Mouse (Mus musculus): ENCODE measurements around the gene Arhgef40. TPM values are rescaled to one million over a fixed set of nuclear protein-coding genes. Genes with fewer than 3 reads are reported as not detected.
A peak's percentile ranks its signal among the peaks of the same experiment; 100 is the strongest.
"Not testable (repeated sequence)": the region's sequence is repeated elsewhere in the genome, so short reads cannot be mapped to it uniquely, and the experiment has no call there.

Gene Arhgef40
- total RNA-seq, 2 experiments from 2014 or later, result 40.7 to 55.7 TPM

DNA sequence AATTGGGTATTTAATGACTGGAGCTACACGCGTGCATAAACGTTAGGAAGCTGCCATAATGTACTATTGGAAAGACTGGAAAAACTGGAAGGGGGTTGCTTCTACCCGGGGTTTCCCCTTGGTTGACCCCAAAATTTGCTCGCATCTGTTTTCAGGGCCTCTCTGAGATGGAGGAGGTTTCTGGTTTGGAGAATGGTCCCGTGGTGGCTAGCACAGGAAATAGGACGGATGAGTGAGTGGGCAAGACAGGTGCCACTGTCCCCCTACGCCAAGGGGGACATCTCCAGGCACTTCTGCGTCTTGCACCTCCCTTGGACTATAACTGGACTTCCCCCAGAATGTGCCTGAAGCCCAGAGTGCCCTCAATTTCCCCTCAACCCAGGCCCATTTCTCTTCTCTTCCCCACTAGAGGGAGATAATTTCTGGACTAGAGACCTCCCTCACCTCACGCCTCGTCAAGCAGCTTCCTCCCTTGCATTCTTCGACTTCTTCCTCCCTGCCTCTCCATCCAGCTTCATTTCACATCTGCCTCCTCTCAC, 34.6 kb downstream of the Arhgef40 start:
- no peak for DNase-seq

- peak; percentile 95 for DNase-seq
Measured at GRCm38 (mm10) chr14:52019590-52020340, 35.2 kb downstream of the Arhgef40 start.

- peak; percentile 52 for DNase-seq
Measured at GRCm38 (mm10) chr14:52020486-52021137, 36.1 kb downstream of the Arhgef40 start, which contains the start of gene Zfp219. Zfp219 (minus strand) TSS chr14:52020733.

- no peak for DNase-seq
Measured at GRCm38 (mm10) chr14:52021138-52021529, 36.6 kb downstream of the Arhgef40 start.

GRCm38 (mm10) chr14:52021568-52022212, 37.2 kb downstream of the Arhgef40 start:
- DNase-seq, result no peak

- DNase-seq, result no peak
Measured at GRCm38 (mm10) chr14:52022244-52022708, 37.8 kb downstream of the Arhgef40 start.

GRCm38 (mm10) chr14:52022709-52023459, 38.4 kb downstream of the Arhgef40 start:
- peak; percentile 87 for DNase-seq

DNA sequence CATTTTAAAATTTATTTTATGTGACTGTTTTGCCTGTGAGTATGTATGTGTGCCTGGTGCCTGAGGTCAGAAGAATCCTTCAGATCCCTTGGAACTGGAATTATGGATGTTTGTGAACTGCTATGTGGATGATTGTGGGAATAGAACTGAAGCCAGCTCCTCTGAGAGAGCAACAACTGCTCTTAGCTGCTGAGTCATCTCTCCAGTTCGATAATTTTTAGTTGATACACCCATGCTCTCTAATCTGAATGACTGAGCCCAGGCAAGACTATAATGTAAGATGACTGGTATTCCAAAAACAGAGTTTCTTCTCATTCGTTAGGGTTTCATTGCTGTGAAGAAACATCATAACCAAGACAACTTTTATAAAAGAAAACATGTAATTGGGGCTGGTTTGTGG, 39.6 kb downstream of the Arhgef40 start:
- no peak for DNase-seq

DNA sequence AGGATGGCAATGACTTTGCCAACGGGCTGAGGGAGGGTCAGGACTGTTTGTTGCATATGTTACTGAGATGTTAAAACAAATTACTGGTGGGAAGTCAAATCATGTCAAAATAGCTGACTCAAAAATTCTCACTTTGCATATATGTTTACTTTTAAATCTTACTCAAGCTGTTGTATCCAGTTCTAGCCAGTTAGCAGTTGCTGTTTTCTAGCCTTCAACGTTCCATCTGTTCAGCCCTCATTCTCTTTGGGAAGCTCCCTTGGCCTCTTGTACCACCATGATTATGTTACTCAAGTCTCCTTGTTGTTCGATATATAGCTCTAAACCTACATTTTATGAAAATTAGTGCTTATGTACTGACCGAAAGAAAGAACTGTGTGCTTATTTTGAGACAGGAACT, 41.8 kb downstream of the Arhgef40 start:
- DNase-seq, result no peak

DNA sequence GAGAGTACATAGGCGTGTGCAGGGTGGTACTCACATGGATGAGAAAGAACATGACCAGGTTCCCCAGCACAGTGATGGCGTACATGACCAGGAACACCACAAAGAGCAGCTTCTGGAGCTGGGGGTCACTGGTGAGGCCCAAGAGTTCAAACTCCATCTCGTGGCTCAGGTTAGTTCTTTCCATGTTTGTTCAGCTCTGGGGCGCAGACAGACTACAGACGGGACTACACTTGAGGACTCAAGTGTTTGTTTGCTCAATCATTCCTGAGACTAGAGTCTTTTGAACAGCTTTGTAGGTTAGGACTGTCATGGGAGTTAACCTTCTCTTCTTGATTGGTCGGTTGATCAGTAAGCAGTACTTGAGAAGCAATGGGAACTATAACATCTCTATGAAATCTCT, 51.4 kb downstream of the Arhgef40 start:
- no peak for DNase-seq

- DNase-seq, result no peak
Measured at GRCm38 (mm10) chr14:52039332-52039731, 54.8 kb downstream of the Arhgef40 start.

- DNase-seq, result not testable (repeated sequence)
Measured at GRCm38 (mm10) chr14:52042359-52042758, 57.8 kb downstream of the Arhgef40 start, which contains the start of gene Olfr221. Olfr221 (minus strand) TSS chr14:52042459.

- no peak for DNase-seq
Measured at GRCm38 (mm10) chr14:52043446-52043845, 58.9 kb downstream of the Arhgef40 start.

GRCm38 (mm10) chr14:52044901-52045678, 60.6 kb downstream of the Arhgef40 start:
- DNase-seq, result no peak

DNA sequence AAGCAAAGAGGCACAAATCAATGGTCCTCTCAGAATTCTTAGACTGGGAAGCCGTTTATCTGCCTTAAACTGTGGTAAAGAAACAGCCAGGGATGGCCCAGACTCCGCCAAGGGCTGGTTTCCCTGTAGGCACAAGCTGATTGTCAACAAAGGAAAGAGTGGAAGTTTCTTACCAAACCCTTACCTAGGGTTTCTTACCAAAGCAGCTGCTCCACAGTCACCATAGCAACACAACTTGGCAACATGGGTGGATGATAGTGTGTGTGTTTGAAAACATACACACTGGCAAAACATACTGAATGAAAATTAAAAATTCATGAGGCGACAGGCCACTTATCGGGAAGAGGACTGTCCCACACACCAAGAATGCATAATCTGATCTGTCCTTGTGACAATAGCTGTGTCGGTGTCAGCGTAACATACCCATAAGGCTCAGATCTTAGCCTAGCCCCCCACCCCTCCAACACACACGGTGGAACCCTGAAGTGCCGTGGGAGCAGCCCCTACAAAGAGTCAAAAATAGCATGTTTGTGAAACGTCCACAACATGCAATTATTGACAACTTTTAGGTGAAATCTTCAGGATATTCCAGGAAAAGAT, 61.5 kb downstream of the Arhgef40 start:
- no peak for DNase-seq

DNA sequence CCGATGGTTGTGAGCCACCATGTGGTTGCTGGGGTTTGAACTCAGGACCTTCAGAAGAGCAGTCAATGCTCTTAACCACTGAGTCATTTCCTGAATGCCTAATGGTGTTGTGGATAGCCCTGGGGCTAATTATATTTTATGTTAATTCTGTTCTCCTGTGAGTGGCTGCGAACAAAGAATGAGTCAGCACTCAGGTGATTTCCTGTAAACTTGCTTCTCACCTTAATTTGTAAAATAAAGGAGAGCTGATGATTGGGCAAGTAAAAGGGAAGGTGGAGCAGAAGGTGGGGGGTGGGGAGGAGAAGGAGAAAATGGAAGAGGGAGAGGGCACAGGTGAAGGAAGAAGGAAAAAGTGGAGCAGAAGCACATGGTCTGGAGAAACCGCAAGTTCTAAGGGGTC, 68.2 kb downstream of the Arhgef40 start:
- not testable (repeated sequence) for DNase-seq

Measured in gastrocnemius, postnatal 10 days (tissue).